ENCODE assay signal across 16 mouse cellular contexts in genomic region chr8:115189836-115190235, GRCm38 (mm10).
A peak's percentile ranks its signal among the peaks of the same experiment; 100 is the strongest.
DNase-seq lines count a peak whose midpoint lies in the region; ATAC-seq and TF ChIP-seq lines count a peak whose summit lies in the region.
"Had no signal": no experiment of that assay in that cellular context is flagged by ENCODE, and none has a peak within 500 bp of the region (broad histone marks: within the 10 kb centered on the region; RNA-seq: fewer than 3 reads in every experiment).

No protein-coding gene starts in this region.

- H3K9ac ChIP-seq in lung, embryonic 14.5 days, result no peak overlapping the region
- no peak overlapping the region for H3K9ac ChIP-seq in kidney, embryonic 16.5 days (replicated peaks; ENCODE audit: low read length)
- H3K9ac ChIP-seq: forebrain, embryonic 13.5 days; hindbrain, embryonic 15.5 days; liver, embryonic 13.5 days; midbrain, embryonic 13.5 days had no signal

- 59% methylated on average over 11 of the region's 11 CpGs for WGBS in lung, embryonic 14.5 days
- 45% methylated on average over 11 of the region's 11 CpGs for WGBS in lung, adult 2 months
- WGBS in kidney, embryonic 16.5 days, result 63% methylated on average over 11 of the region's 11 CpGs

- no peaks in the 10 kb centered on the region for H3K9me3 ChIP-seq in lung, embryonic 14.5 days (ENCODE audit: low read depth, low read length)
- H3K9me3 ChIP-seq in kidney, embryonic 16.5 days (ENCODE audit: low read length), result no peaks in the 10 kb centered on the region
- H3K9me3 ChIP-seq: forebrain, embryonic 13.5 days; hindbrain, embryonic 15.5 days; liver, embryonic 13.5 days; midbrain, embryonic 13.5 days had no signal

- no peak for TF ChIP-seq POLR2A in lung, adult 2 months (IDR thresholded peaks at IDR 0.05; ENCODE audit: borderline replicate concordance, extremely low read depth, low read depth, low read length)

- no peak for TF ChIP-seq CTCF in lung, embryonic 14.5 days (IDR thresholded peaks at IDR 0.05; ENCODE audit: low read depth)
- no peak for TF ChIP-seq CTCF in lung, adult 2 months (IDR thresholded peaks at IDR 0.05; ENCODE audit: insufficient read depth, low read length)

- no peaks in the 10 kb centered on the region for H3K36me3 ChIP-seq in lung, embryonic 14.5 days (ENCODE audit: insufficient read depth)
- H3K36me3 ChIP-seq in kidney, embryonic 16.5 days (ENCODE audit: insufficient read depth, low read length), result no peaks in the 10 kb centered on the region
- H3K36me3 ChIP-seq: hindbrain, embryonic 15.5 days; liver, embryonic 13.5 days; midbrain, embryonic 13.5 days had no signal

- H3K4me1 ChIP-seq in lung, embryonic 14.5 days (ENCODE audit: insufficient read depth), result 0 out of 2 replicates have a peak, but pooled peaks cover 8% of the 10 kb centered on the region
- H3K4me1 ChIP-seq in lung, adult 2 months (ENCODE audit: control insufficient read depth, insufficient read depth, low read length), result no peaks in the 10 kb centered on the region
- peaks cover 10% of the 10 kb centered on the region for H3K4me1 ChIP-seq in kidney, embryonic 16.5 days (ENCODE audit: insufficient read depth, low read length)
- H3K4me1 ChIP-seq: hindbrain, embryonic 15.5 days had no signal

- no peak overlapping the region for H3K27ac ChIP-seq in lung, embryonic 14.5 days (ENCODE audit: low read depth)
- H3K27ac ChIP-seq in kidney, embryonic 16.5 days (ENCODE audit: low read length), result no peak overlapping the region
- H3K27ac ChIP-seq: forebrain, embryonic 13.5 days; hindbrain, embryonic 15.5 days; liver, embryonic 13.5 days; midbrain, embryonic 13.5 days had no signal

- H3K4me2 ChIP-seq in lung, embryonic 14.5 days, result no peak overlapping the region
- H3K4me2 ChIP-seq in kidney, embryonic 16.5 days (replicated peaks; ENCODE audit: low read depth, low read length), result no peak overlapping the region
- H3K4me2 ChIP-seq: forebrain, embryonic 13.5 days; hindbrain, embryonic 15.5 days; liver, embryonic 13.5 days; midbrain, embryonic 13.5 days had no signal

- no peaks in the 10 kb centered on the region for H3K27me3 ChIP-seq in lung, embryonic 14.5 days (ENCODE audit: insufficient read depth, low read length)
- no peaks in the 10 kb centered on the region for H3K27me3 ChIP-seq in kidney, embryonic 16.5 days (ENCODE audit: insufficient read depth, low read length)
- H3K27me3 ChIP-seq: hindbrain, embryonic 15.5 days; liver, embryonic 13.5 days; midbrain, embryonic 13.5 days had no signal

- no peak for ATAC-seq in lung, embryonic 14.5 days (ENCODE audit: insufficient read depth)
- ATAC-seq in common myeloid progenitor, adult 5-6 weeks (replicated peaks; ENCODE audit: low read depth, poor library complexity, severe bottlenecking), result peak; percentile 85
- ATAC-seq in kidney, embryonic 16.5 days (ENCODE audit: low FRiP score, low TSS enrichment), result no peak
- ATAC-seq: forebrain, embryonic 13.5 days; midbrain, embryonic 13.5 days had no signal

- intact Hi-C loops in left cerebral cortex, postnatal 4 days (cut with DNase I), result no loop called here

- H3K4me3 ChIP-seq in lung, embryonic 14.5 days (ENCODE audit: low read depth, low read length), result no peak overlapping the region
- H3K4me3 ChIP-seq in lung, adult 2 months (replicated peaks; ENCODE audit: extremely low read depth, low read depth, low read length), result no peak overlapping the region
- H3K4me3 ChIP-seq in kidney, embryonic 16.5 days (ENCODE audit: low read length), result no peak overlapping the region
- H3K4me3 ChIP-seq: forebrain, embryonic 13.5 days; hindbrain, embryonic 15.5 days; liver, embryonic 13.5 days; midbrain, embryonic 13.5 days had no signal

- peak; percentile 17 for DNase-seq in lung, embryonic 14.5 days
- no peak for DNase-seq in lung, adult 2 months
- peak; percentile 79 to 82 for DNase-seq in natural killer cell, adult 2 months (ENCODE audit: low spot score in 2 of 2)
- peak; percentile 79 to 88 for DNase-seq in thymus, postnatal 36 days
- DNase-seq in heart, adult 11 months, result no peak
- DNase-seq in left cerebral cortex, postnatal 4 days, result no peak
- DNase-seq: adrenal gland, postnatal 25 days; cerebellum, adult 11 months; kidney, postnatal 14 days; liver, embryonic 13.5 days; right cerebral cortex, adult 18-20 months had no signal

Comparison
In these comparisons a context has a peak if more than half of its experiments do, and no peak if none do; other contexts are left out.
1. DNase-seq: peak in lung, embryonic 14.5 days (single experiment), natural killer cell, adult 2 months (2 of 2) and thymus, postnatal 36 days (2 of 2); none in lung, adult 2 months (single experiment), heart, adult 11 months (single experiment) and left cerebral cortex, postnatal 4 days (single experiment).